Mouse (Mus musculus) large intestine, adult 2 months (tissue): ENCODE data around the gene Tlr7. TPM values are rescaled to one million over a fixed set of nuclear protein-coding genes. Genes with fewer than 3 reads are reported as not detected.
"Not testable (repeated sequence)": the region's sequence is repeated elsewhere in the genome, so short reads cannot be mapped to it uniquely, and the experiment has no call there.

Source experiments
- DNase-seq: peaks from one replicate; pipeline ENCODE4 v3.0.0-alpha.2; 2012; ENCODE audit warnings: low read depth, low spot score
- WGBS: fragments of 180-500 bp; shearing (Covaris S2); methylation state at CpG from one replicate; pipeline ENCODE4 v1.1.7; 2018; 5-methylcytosine and 5-hydroxymethylcytosine counted together
- polyA plus RNA-seq: library from polyadenylated mRNA; depleted of rRNA; stranded (reverse); fragments of >200 nt; gene quantifications from 2 replicates; pipeline ENCODE4 v1.2.3, GENCODE M21; 2012; rRNA removed

The Tlr7 gene
- 0.29 and 0.60 TPM in 2 replicates for polyA plus RNA-seq

DNA sequence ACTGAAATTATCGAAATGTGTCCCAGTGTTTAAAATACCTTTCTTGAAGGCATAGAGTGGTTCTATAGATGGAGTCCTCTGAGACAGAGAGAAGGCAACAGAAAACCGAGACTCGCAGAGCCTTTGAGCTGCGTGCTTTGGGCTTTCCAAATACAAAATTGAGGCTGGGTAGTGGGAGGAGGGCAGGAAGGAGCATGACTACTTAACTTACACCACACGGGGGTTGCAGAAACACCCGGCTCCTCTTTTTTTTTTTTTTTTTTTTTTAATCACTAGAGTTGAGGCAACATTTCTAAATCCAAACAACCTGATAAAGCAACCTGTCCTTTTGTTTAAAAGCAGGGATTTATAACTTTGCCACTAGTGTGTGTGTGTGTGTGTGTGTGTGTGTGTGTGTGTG is at the start of gene Tlr7:
Tlr7 (minus strand) TSS at position 160 of the 400 bp plus-strand sequence.
- DNase-seq = no peak
- WGBS = 69% methylated on average over 6 of the region's 6 CpGs

DNA sequence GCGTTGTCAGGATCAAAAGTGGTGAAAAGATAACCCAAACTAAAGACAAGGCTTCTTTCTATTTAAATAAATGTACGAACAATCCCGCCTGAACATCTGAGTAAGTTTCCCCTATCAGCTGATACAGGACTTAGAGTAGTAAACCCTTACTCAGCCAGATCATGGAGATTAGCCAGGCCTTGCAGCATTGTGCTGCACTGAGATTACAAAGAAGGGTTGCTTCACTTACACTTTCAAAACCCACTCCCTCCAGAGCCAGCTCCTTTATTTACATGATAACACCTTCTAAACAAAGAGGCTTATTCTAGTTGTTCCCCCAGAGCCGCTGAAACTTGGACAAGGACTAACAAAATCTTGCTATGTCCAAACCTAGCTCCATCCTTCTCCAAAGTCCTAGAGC is 49.7 kb upstream of the Tlr7 start:
- 80% methylated on average over 4 of the region's 4 CpGs for WGBS
- DNase-seq = no peak

DNA sequence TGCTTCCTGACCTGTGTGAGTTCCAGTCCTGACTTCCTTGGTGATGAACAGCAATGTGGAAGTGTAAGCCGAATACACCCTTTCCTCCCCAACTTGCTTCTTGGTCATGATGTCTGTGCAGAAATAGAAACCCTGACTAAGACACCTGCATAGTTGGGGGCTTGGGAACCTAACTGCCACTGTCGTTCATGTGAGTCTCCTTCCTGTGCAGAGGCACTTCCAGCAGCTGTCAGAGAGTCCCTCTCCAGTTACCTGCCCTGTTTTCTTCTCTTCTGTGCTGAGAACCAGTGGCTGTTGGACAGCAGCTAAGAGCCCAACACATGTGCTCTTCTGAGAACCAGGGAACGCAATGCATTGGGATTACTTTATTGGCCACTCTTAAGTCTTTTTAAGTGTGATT is 30.9 kb upstream of the Tlr7 start:
- not testable (repeated sequence) for DNase-seq
- 85% methylated on average over 3 of the region's 3 CpGs for WGBS

DNA sequence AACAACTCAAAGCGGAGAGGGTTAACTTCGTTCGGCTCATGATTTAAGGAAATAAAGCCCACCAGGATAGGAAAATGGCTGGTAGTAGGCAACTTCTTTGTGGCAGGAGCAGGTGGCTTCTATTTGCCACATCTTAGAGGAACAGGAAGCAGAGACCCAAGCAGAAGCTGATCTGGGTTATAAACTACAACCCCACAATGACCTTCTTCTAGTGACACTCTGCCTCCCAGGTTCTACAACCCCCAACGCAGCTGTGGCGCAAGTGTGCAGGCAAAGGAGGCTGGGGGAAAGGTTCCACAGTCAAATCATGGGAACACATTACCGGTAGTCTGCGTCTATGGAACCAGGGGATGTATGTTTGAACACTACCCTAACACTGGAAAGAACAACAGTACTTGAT is 29.3 kb upstream of the Tlr7 start:
- WGBS = 87% methylated on average over 7 of the region's 7 CpGs
- DNase-seq = no peak

DNA sequence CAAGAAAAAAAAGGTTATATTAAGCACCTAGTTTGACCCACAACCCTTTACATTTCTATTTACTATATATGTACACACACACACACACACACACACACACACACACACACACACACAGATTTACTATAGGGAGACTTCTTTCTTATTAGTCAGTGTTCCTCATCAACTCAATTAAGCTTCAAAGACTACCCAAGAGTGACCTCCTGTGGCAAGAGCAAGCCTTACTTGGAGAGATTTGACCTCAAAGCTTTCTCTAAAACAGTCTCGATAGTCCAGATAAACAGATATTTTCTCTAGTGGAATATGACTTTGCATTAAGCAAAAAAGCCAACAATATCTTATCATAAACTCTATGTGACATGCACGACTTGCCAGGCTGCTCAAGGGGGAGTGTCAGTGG is 27.1 kb upstream of the Tlr7 start:
- no peak for DNase-seq
- WGBS = 57% methylated on average over 2 of the region's 2 CpGs

DNA sequence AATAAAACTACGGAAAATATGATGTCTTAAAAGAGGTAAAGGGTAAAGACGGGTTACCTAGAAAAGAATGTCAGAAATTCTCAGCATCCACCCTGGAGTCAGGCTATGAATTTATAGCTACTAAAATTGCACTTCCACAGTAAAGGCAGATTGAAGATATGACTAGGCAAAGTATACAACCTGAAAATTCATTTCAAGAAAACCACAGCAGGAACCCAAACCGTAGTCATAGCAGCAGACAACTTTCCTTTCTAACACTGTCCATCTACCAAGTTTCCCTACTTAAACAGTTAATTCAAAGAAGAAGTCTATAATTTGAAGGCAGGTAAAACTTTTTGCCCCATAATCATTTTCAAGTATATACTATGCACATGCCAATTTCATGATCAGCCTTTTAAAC is 25.6 kb upstream of the Tlr7 start:
- no peak for DNase-seq
- WGBS = 66% methylated on average over 3 of the region's 3 CpGs

DNA sequence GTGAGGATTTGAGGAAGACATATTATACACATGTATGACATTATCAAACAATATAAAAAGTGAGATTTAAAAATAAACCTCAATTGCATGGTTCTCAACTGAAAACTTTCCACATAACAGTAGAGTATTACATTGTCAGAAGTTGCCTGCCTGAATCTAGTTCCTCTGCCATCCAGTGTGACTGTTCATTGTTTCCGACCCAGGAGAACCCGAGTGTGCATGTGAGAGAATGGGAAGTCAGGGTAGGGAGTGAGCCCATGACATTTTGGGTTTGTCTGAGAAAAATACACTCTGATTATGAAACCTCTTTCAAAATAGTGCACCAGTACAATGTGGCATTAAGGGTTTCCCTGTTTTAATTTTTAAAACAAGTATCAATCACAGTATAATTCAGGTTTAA is 23.3 kb upstream of the Tlr7 start:
- 90% methylated on average over 2 of the region's 2 CpGs for WGBS
- no peak for DNase-seq

DNA sequence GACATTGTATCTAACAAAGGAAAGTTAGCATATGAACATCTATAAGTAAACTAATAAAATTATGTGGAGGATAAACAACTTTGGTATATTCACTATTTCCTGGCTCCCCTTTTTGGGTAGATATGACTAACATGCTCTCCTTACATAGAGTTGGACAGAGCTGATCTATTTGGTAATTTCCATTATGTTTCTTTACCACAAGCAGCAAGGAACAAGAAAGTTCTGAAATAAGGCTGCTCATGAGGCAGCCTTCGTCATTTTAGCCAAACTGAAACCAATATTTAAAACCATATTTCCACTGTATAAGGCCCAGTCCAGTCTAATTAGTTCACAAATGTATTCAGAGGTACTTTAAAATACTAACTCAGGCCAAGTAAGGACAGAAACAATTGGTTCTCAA is 16.1 kb upstream of the Tlr7 start:
- 76% methylated on average over 1 of the region's 1 CpGs for WGBS
- no peak for DNase-seq

DNA sequence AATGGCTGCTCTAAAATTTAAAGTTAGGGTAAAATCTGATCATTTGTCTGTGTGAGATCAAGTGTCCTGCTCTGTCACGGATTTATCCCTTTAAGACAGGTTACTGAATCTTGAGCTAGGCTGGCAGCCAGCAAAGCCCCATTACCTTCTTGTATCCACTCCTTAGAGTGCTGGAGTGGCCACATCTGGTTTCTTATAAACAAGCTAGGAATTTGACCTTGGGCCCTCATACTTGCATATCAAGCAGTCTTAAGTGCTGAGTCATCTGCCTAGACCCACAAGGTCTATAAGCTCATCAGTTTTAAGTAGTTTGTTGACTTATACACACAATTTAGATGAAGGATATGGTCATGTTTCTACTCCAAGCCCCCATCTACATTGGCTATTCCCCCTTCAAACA is 14.0 kb upstream of the Tlr7 start:
- no peak for DNase-seq
- WGBS = 83% methylated on average over 1 of the region's 1 CpGs

GRCm38 (mm10) chrX:167341811-167342210 is 11.5 kb upstream of the Tlr7 start:
- WGBS = 80% methylated on average over 3 of the region's 3 CpGs
- no peak for DNase-seq

GRCm38 (mm10) chrX:167340190-167340589 is 9.8 kb upstream of the Tlr7 start:
- 90% methylated on average over 2 of the region's 2 CpGs for WGBS
- DNase-seq = no peak

DNA sequence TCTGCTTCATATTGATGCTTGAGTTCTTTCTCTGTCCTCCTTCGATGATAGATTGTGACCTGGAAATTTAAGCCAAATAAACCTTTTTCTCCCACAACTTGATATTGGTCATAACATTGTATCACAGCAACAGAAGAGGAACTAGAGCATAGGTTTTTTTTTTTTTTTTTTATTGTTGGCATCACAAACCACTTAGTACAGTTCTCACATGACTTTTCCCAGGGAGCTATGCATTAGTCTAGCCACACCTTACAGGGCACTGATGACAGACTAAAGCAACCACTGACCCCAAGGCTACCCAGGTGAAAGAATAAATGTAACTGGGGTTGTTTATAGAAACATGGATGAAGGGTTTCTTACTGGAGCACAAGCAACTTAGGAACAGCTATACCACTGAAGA is 7.6 kb upstream of the Tlr7 start:
- 91% methylated on average over 1 of the region's 1 CpGs for WGBS
- DNase-seq = no peak

DNA sequence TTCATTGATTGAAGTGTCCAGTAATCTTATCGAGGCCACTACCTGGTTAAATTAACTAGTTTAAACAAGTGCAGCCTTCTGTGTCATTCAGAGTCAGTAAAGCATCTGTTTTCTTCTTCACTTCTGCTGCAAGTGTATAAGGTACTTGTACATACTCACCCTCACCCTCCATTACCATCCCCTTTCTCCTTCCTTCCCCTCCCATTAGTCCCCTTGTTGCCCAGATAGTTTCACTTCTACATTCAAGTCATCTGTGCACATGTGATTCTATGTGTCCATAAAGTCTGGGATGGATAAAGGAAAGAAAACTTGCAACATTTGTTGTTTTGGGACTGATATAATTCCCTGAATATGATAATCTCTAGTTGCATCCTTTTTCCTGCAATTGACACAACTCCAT is 4.2 kb upstream of the Tlr7 start:
- 77% methylated on average over 1 of the region's 1 CpGs for WGBS

GRCm38 (mm10) chrX:167332607-167333006 is 2.2 kb upstream of the Tlr7 start:
- WGBS = 69% methylated on average over 1 of the region's 1 CpGs
- DNase-seq = no peak

More for the DNA sequence above, 4.2 kb upstream of the Tlr7 start:
- no peak for DNase-seq

- DNase-seq = no peak
- 67% methylated on average over 4 of the region's 4 CpGs for WGBS
Measured at GRCm38 (mm10) chrX:167330993-167331392, 635 bp upstream of the Tlr7 start.

- WGBS = 65% methylated on average over 1 of the region's 1 CpGs
- no peak for DNase-seq
Measured at GRCm38 (mm10) chrX:167329620-167330019, 738 bp downstream of the Tlr7 start.

DNA sequence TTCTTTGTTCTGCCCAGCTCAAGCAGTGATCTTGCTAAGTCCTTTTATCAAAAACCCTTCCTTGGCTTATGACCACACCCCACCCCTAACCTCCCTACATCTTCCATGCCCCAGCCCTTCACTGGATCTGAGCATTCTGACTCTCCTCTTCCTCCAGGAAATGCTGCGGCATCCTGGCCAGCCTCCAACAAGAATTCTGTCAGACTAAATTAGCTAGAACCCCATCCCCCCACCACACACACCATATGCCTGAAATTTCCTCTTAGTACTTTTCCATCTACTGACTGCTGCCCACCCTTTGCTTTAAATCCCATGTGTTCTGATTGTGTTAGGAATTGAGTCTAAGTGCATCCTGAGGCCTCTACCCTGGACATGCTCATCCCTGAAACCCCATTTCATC is 1.3 kb downstream of the Tlr7 start:
- no peak for DNase-seq
- 50% methylated on average over 1 of the region's 1 CpGs for WGBS

- WGBS = 93% methylated on average over 3 of the region's 3 CpGs
- no peak for DNase-seq
Measured at GRCm38 (mm10) chrX:167328519-167328918, 1.8 kb downstream of the Tlr7 start.

- 42% methylated on average over 1 of the region's 1 CpGs for WGBS
- no peak for DNase-seq
Measured at GRCm38 (mm10) chrX:167323742-167324141, 6.6 kb downstream of the Tlr7 start.

- no peak for DNase-seq
- 58% methylated on average over 4 of the region's 4 CpGs for WGBS
Measured at GRCm38 (mm10) chrX:167321233-167321806, 9.0 kb downstream of the Tlr7 start.

DNA sequence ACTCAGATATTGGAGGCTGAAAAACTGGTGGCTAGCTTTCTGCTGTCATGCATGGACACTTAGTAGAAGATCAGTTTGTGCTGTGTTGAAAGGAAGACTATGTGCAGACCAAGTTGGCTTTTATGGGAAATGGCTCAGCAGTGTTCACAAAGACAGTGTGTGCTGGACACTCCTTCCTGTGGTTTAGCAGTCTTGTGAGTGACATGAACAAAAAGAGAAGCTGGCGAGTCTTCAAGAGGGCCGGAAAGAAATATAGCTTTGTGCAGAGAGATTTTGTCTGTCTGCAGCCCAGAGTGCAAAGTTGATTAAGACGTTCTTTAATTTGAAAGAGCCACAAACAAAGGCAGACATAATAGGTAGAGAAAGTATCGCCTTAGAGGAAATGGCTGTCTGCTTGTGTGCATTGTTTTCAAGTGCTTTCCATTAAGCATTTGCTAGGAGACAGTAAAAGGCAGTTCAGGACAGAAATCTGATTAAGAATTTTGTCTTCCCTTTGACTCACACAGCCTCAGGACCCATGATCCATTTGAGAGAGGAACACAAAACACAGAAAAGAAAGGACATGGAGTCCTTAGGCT is 11.4 kb downstream of the Tlr7 start:
- WGBS = 74% methylated on average over 4 of the region's 4 CpGs
- DNase-seq = no peak

DNA sequence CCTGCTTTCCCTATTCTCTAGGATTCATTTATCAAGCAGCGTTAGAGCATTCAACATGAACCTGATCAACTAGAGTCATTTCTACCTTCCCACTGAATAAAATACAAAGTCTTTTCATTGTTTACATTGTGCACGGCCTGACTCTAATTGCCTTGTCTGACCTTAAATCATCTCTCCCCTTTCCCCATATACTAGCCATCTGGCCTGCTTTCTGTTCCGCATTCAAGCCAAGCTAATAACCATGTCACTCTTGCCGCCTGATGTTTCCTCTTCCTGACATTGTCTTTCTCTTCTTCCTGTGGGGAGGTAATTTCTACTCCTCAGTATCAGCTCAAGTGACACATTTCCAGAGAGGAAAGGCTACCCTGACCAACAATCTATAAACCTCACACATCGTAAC is 14.6 kb downstream of the Tlr7 start:
- DNase-seq = no peak
- WGBS = 48% methylated on average over 5 of the region's 5 CpGs
